Mouse (Mus musculus) brown adipose tissue, adult 24 weeks (tissue): ENCODE data around the gene Dcps. TPM values are rescaled to one million over a fixed set of nuclear protein-coding genes. Genes with fewer than 3 reads are reported as not detected.
A peak's percentile ranks its signal among the peaks of the same experiment; 100 is the strongest.

Experiments used
- H3K27ac ChIP-seq: fragments of 200-500 bp; replicated peaks from 2 replicates; pipeline ENCODE4 v1.5.1; 2012; ENCODE audit warnings: low read depth, mild to moderate bottlenecking, low read length
- H3K4me1 ChIP-seq: fragments of 200-500 bp; 2 replicates; pipeline ENCODE4 v1.6.1; 2012; ENCODE audit warnings: low read length, mixed read lengths; ENCODE audit not compliant: control insufficient read depth, insufficient read depth, insufficient read length
- H3K4me3 ChIP-seq: fragments of 200-500 bp; 2 replicates; pipeline ENCODE4 v1.5.1; 2012; ENCODE audit warnings: low read depth, mild to moderate bottlenecking, low read length, moderate library complexity; ENCODE audit not compliant: insufficient read depth
- polyA plus RNA-seq: library from polyadenylated mRNA; stranded (reverse); fragments of >200 nt; gene quantifications from 2 replicates; pipeline ENCODE4 v1.2.4, GENCODE M21; 2012; ENCODE audit not compliant: missing spikeins, insufficient read depth, insufficient read length

Dcps gene
- 12.6 and 17.4 TPM in 2 replicates for polyA plus RNA-seq

DNA sequence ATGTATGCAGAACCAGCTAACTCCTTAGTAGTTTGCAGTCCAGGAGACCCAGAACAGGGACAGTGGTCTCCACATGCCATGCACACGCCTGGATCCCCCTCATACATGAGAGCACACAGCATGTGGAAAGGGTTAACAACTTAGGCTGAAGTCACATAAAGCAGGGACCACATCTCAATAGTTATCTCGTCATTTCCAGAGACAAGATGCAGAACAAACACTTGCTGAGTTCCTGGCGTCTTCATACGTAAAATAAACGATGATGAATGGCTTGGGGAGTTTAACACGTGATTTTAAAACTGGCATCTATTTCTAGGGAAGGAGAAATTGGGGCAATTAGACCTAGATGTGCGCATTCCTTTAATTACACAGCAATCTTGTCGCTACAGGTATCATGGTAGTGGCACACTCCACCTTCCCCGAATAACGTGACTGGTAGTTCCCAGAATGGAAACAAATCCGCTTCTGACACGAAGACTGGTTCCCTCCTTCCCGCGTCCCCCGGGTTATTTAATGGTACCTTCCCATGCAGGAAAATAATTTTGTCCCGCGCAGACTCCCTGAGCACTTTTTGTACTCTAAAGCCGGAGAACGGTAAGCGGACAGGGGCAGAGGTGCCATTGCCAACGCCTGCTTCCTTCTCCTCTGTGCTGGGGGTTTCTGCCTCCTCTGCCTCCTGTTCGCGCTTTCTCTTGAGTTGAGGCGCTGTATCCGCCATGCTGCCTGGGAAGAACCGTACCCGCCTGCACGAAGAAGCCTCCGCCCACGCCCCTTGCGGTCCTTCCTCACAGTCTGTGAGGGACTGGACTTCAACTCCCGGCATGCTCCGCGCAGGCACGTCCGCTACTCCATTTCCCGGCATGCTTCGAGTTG, at the start of gene Dcps:
Gene Dcps, minus strand, starts transcription at position 811 of the 873 bp plus-strand sequence.
- Histone ChIP-seq H3K4me3 (peak within 1 kb of the TSS; percentile 80), H3K27ac (peak within 1 kb of the TSS; percentile 88), H3K4me1 (peaks cover 3% of the 10 kb centered on the region; the same call in 1 of the 2 replicates)

DNA sequence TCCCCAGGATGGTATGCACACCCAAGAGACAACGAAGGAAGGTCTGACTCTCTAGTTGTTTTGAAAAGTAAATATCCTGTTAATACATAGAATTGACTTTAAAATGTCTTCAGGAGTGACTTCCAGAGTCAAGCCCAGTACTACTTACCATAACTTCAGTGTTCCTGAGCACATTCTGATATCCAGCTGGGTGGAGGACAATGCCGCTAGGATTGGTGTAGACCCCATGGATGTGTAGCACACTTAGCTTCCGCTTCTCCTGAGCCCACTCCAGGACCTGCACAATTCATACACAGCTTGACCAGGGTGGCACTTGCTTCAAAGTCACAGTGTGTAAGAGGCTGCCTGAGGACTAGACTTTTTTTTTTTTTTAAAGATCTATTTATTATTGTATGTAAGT, 47.6 kb upstream of the Dcps start:
- no peak overlapping the region for H3K27ac ChIP-seq
- no peak overlapping the region for H3K4me3 ChIP-seq

DNA sequence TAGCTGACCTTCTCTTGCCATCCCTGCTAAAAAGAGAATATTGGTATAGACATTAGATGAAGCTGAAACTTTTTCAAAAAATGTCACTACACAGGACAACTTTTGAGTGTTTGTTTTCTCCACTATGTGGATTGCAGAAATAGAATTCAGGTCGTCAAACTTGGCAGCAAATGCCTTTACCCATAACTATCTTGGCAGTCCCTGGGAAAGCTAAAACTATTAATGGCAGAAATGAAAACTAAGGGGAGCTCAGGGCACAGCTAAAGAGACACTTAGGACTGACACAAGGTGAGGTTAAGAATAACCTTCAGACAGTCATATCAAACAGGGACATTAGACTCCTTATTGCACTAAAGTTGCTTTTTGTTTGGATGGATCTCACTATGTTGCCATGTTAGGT, 42.1 kb upstream of the Dcps start:
- H3K27ac ChIP-seq = no peak overlapping the region
- no peak overlapping the region for H3K4me3 ChIP-seq

More for the DNA sequence above, 47.6 kb upstream of the Dcps start:
- H3K4me1 ChIP-seq = no peaks in the 10 kb centered on the region

DNA sequence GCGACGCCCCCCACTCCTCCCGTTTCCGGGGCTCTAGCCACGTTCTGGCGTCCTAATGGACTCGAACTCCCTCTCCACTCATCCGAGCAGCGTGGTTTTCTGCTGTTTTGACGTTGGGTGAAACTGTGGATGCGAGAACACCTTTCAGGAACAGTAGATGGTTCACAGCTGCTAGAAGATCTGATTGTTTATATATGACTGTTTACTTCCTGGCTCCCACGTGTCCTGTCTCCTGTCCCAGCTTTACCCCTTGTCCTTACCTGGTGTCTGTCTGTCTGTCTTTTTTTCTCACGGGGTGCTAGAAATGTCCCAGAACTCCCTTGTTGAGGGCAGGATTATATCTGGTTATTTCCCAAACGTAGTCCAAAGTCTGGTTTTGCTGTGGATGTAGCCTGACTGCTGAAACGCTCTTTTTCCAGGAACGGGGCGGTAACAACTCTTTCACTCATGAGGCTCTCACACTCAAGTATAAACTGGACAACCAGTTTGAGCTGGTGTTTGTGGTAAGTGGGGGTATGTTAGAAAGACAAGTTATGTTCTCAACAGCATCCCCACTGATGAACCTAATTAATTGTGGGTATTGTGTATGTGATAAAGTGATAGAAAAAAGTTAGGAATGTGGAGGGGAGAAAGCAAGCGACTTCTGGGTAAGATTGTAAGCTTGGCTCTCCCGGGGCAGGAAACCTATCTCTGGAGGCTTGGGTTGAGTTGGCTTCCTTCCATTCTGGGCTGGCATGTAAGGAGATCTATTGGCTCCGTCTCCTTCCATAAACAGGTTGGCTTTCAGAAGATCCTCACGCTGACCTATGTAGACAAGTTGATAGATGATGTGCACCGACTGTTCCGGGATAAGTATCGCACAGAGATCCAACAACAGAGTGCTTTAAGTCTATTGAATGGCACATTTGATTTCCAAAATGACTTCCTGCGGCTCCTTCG, 36.0 kb upstream of the Dcps start:
- H3K27ac ChIP-seq = peak overlapping the region; percentile 86

More for the DNA sequence above, 42.1 kb upstream of the Dcps start:
- no peaks in the 10 kb centered on the region for H3K4me1 ChIP-seq

DNA sequence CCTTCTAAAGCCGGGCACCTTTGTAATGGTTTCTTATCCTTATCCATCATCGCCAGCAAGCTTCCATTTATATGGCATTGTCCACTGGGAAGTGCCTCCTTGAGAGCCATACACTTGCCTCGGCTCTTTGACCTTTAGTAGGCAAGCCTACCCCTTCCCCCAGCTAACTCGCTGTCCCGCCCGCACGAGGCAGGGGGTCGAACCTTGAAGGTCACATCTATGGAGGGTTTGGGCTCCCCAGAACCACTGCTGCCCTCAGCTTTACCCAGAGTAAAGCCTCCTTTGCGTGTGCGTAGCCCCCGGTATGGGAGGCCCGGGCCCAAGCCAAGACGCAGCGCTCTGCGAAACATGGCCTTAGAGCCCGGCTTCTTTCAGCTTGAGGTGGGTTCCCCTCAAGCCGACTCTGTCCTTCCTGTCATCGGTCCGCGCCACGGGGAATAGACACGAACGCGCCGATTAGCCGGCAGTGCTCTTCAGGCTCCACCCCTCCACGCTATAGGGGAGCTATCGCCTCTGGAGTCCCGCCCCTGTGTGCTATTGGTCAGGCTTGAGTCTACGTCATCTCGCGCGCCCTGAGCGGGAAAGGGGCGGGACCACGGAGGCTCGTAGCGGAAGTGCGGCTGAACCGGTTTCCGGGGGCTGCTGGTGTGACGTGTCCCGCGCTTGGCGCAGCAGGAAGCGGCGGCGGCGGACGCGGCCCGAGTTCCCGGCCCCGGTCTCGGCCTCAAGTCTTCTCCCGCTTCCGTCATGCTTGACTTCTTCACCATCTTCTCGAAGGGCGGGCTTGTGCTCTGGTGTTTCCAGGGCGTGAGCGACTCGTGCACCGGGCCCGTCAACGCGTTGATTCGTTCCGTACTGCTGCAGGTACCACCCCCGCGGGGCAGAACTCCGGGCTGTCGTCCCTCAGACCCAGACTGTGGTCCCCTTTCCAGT, 34.9 kb upstream of the Dcps start, which contains the start of gene Foxred1:
Gene Foxred1, minus strand, starts transcription at position 514 of the 933 bp plus-strand sequence.
- Histone ChIP-seq H3K4me1 (peaks cover 6% of the 10 kb centered on the region; the same call in 1 of the 2 replicates), H3K27ac (peak within 1 kb of the TSS; percentile 96), H3K4me3 (peak within 1 kb of the TSS; percentile 87)

More for the DNA sequence above, 36.0 kb upstream of the Dcps start:
- peak overlapping the region; percentile 80 for H3K4me3 ChIP-seq
- H3K4me1 ChIP-seq = peaks cover 6% of the 10 kb centered on the region; the same call in 1 of the 2 replicates

DNA sequence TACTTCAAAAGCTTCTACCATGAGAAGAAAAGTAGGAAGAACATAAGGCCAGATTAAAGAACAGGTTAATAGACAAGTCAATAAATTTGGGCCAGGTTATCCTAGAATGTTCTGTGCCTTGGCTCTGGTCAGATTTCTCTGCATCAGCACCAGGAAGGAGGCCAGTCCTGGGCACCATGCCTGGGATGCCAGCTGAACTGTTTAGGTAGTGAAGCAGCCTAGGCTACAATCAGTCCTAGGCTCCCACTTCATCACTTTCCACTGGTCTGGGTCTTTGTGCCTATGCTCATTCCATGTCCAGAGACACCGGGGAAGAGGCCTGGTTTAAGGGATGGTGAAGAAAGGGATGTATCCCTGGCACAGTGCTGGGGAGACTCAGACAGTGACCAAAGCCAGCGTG, 28.6 kb upstream of the Dcps start:
- H3K4me1 ChIP-seq = peaks cover 2% of the 10 kb centered on the region; the same call in 1 of the 2 replicates
- H3K27ac ChIP-seq = no peak overlapping the region
- no peak overlapping the region for H3K4me3 ChIP-seq

DNA sequence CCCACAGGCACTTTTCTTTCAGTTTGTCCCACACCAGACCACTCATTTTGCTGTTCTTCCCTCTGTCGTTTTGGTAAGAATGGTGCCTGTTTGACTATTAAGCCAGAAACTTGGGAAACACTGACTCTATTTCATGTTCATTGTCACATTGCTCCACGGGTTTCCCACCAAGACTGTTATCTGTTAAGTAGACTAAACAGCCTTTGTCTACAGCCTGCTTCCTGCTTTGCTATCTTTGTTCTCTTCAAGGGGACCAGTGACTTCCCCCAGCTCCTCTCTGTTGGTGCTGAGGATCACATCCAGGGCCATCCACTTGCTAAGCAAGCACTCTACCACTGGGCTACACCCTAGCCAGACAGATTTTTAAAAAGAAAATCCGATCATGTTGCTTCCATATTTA, 27.7 kb upstream of the Dcps start:
- Histone ChIP-seq H3K4me1 (peaks cover 2% of the 10 kb centered on the region; the same call in 1 of the 2 replicates), H3K4me3 (no peak overlapping the region), H3K27ac (no peak overlapping the region)

DNA sequence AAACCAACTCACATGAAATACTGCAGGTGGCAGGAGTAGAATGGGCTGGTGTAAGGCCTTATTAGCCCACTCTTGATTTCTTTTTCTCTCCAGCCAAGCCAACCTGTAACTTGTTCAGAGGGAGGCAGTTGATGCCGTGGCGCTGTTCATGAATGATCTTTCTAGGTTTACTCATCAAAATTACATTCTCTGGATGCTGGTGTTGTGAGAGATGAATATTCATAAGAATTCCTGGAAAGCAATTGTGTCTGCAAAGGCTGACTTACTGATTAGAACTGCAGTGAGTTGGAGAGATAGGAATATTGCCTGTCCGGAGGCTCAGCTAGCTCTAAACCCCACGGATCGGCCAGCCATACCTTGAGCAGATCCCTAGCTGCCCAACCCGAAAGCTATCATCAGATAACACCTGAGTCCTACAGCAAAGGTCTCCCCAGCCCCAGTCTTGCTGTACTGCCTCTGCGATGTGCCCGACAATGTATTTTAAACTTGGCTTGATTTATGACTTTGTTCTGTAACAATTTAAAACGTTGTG, 24.7 kb upstream of the Dcps start:
- Histone ChIP-seq H3K4me1 (peaks cover 2% of the 10 kb centered on the region; the same call in 1 of the 2 replicates), H3K27ac (no peak overlapping the region), H3K4me3 (peak overlapping the region; percentile 76)

DNA sequence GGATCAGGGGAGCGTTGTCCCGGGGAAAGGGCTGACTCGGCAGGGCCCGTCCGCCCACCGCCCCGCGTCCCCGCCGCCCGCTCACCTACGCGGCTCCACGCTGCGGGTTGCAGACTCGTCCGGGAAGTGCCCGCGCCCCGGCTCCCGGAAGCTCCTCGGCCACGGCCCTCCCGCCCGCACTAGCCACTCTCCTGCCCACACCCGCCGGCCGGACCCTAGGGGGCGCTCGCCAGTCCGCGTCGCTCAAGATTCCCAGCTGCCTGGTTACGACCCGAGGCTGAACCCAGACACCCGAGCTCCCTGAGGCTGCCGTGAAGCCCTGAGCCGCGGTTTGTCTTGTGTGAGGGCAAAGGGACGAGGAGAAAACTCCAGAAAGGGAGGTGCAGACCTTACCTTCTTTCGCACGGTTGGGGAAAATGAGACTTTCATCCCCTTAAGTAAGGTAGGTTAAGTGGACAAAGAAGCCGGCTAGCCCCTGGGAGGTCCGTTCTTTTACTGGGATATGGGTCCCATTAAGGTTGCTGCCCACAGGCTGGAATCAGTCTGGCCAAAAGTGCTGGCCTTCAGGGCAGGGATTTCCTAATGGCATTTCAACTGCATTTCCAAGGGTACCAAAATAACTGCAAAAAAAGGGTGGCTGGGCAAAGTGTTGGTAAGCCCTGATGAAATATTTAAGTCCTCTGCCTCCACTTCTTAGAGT, 24.1 kb upstream of the Dcps start, which contains the start of the genes Srpr and Tirap:
Gene Srpr, plus strand, starts transcription at position 404 of the 700 bp plus-strand sequence.
Gene Tirap, minus strand, starts transcription at position 520 of the 700 bp plus-strand sequence.
- Histone ChIP-seq H3K27ac (peak within 1 kb of the TSS; percentile 81), H3K4me3 (peak within 1 kb of the TSS; percentile 76), H3K4me1 (peaks cover 2% of the 10 kb centered on the region; the same call in 1 of the 2 replicates)

DNA sequence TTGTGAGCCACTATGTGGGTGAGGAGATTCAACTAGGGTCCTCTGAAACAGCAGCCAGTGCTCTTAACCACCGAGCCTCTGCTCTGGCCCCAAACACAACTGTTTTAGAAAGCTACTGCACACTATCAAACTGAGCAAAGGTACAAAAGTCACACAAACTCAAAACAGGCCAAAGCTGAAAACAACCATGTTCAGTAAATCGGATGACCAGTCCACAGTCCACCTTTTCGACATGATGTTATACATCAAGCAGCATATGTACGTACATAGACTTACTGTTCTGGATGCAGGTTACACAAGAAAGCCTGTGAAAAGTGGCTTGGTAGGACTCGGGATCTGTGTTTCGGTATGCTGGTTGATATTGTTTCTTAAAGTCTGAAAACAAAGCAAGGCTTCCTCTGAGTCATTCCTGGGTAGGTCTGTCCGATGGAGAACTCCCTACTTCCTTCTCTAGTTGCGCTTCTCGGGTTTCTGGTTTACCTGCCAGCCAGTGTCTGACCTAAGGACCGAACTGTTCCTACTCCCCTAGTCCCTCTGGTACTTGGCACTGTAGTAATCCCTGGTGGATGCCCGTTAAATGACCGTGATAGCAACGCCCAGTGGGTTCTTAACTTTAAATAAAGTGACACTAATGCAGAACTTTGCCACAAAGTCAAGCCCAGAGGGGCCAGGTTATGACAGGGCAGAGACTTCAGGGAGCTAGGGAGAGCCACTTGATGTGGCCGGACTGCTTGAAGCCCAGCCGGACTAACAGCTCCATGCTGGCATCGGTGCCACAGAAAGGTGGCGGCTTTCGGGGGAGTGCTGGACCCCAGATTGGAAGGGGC, 23.3 kb upstream of the Dcps start:
- Histone ChIP-seq H3K27ac (peak overlapping the region; percentile 69), H3K4me3 (peak overlapping the region; percentile 76), H3K4me1 (peaks cover 2% of the 10 kb centered on the region; the same call in 1 of the 2 replicates)

DNA sequence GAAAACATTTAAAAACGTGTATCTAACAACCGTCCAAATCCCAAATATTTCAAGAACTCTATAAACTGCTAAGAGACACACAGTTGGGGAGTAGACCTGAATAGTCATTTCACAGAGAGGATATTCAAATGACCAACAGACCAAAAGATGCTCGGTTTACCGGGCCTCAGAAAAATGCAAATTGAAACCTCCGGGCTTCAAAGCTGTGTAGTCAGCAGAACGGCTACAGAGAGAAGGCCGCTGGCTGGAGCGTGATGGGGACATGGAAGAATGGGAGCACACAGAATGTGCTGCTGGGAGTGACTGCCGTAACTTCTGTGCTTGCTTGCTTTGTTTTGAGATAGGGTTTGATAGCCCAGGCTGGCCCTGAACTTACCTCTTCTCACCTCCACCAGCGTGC, 22.5 kb upstream of the Dcps start:
- Histone ChIP-seq H3K4me3 (0 out of 2 replicates have a peak overlapping the region, but pooled peaks have one; percentile 76), H3K27ac (no peak overlapping the region), H3K4me1 (peaks cover 2% of the 10 kb centered on the region; the same call in 1 of the 2 replicates)

DNA sequence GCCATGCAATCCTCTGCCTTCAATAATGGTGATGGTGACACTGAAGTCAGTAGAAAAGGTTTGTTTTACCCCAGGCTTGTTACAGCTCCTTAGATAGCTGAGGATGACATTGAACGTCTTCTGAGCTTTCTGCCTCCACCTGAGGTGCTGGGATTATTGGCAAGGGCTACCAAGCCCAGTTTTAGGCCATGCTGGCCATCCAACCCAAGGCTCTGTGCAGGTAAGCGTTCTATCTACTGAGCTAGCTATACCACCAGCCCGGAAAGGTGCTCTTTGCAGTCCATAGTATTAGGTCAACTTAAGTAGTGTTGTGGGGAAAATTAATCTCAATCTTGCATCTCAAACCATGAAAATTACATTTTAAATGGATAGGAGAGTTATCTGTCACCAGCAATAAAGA, 21.8 kb upstream of the Dcps start:
- Histone ChIP-seq H3K4me1 (peaks cover 2% of the 10 kb centered on the region; the same call in 1 of the 2 replicates), H3K4me3 (no peak overlapping the region), H3K27ac (no peak overlapping the region)
